Mouse (Mus musculus) testis, adult 2 months (tissue): Measurements from ENCODE around the gene Itga3. TPM values are rescaled to one million over a fixed set of nuclear protein-coding genes. Genes with fewer than 3 reads are reported as not detected.

Experiments
- H3K27ac ChIP-seq: fragments of 200-500 bp; 2 replicates; pipeline ENCODE4 v1.5.1; 2012; ENCODE audit warnings: low read depth, low read length; ENCODE audit not compliant: control insufficient read depth, insufficient read depth
- H3K27me3 ChIP-seq: fragments of 200-500 bp; 2 replicates; pipeline ENCODE4 v1.6.1; 2012; ENCODE audit warnings: mild to moderate bottlenecking, low read length, moderate library complexity; ENCODE audit not compliant: control insufficient read depth, insufficient read depth
- H3K36me3 ChIP-seq: fragments of 200-500 bp; 2 replicates; pipeline ENCODE4 v1.6.1; 2012; ENCODE audit warnings: mild to moderate bottlenecking, low read length; ENCODE audit not compliant: control insufficient read depth, insufficient read depth
- H3K4me1 ChIP-seq: fragments of 200-500 bp; 2 replicates; pipeline ENCODE4 v1.6.1; 2012; ENCODE audit warnings: low read length; ENCODE audit not compliant: control insufficient read depth, insufficient read depth
- H3K4me3 ChIP-seq: fragments of 200-500 bp; 2 replicates; pipeline ENCODE4 v1.5.1; 2012; ENCODE audit warnings: low read depth, mild to moderate bottlenecking, low read length, moderate library complexity, mixed read lengths; ENCODE audit not compliant: control insufficient read depth
- CTCF ChIP-seq: fragments of 200-500 bp; IDR thresholded peaks from 2 replicates; pipeline ENCODE4 v1.5.1; 2012; ENCODE audit warnings: low read depth, mild to moderate bottlenecking, inconsistent platforms, low read length, moderate library complexity; ENCODE audit not compliant: control insufficient read depth, insufficient read depth, insufficient replicate concordance
- POLR2A ChIP-seq: fragments of 200-500 bp; IDR thresholded peaks from 2 replicates; pipeline ENCODE4 v1.6.1; 2012; ENCODE audit warnings: low read depth, mild to moderate bottlenecking, inconsistent platforms, low read length, moderate library complexity; ENCODE audit not compliant: control insufficient read depth
- polyA plus RNA-seq: library from polyadenylated mRNA; depleted of rRNA; stranded (reverse); fragments of >200 nt; gene quantifications from 2 replicates; pipeline ENCODE4 v1.2.3, GENCODE M21; 2012

Itga3 gene
- polyA plus RNA-seq, 1 experiment, result 1.5 TPM

- Histone ChIP-seq H3K36me3 (no peaks in the 10 kb centered on the region), H3K27me3 (no peaks in the 10 kb centered on the region; the same call in 1 of the 2 replicates), H3K27ac (no peak overlapping the region), H3K4me3 (no peak overlapping the region), H3K4me1 (peaks cover 11% of the 10 kb centered on the region)
- no peak for TF ChIP-seq POLR2A
- peak; percentile 87 for TF ChIP-seq CTCF
These were observed 41.9 kb upstream of the Itga3 start for GRCm38 (mm10) chr11:95118505-95118904.

GRCm38 (mm10) chr11:95117030-95117429 is 40.4 kb upstream of the Itga3 start:
- Histone ChIP-seq H3K36me3 (no peaks in the 10 kb centered on the region), H3K4me3 (no peak overlapping the region), H3K4me1 (peaks cover 15% of the 10 kb centered on the region), H3K27ac (no peak overlapping the region), H3K27me3 (no peaks in the 10 kb centered on the region; the same call in 1 of the 2 replicates)
- no peak for TF ChIP-seq POLR2A
- TF ChIP-seq CTCF, result peak; percentile 95; the same call in 1 of the 2 replicates

- no peak for TF ChIP-seq POLR2A
- TF ChIP-seq CTCF, result no peak
- Histone ChIP-seq H3K36me3 (no peaks in the 10 kb centered on the region), H3K27me3 (no peaks in the 10 kb centered on the region), H3K27ac (no peak overlapping the region), H3K4me3 (no peak overlapping the region), H3K4me1 (peaks cover 9% of the 10 kb centered on the region)
These were observed 33.5 kb upstream of the Itga3 start for GRCm38 (mm10) chr11:95110081-95110480.

- no peaks in the 10 kb centered on the region for H3K27me3 ChIP-seq
- H3K27ac ChIP-seq, result no peak overlapping the region
- no peak overlapping the region for H3K4me3 ChIP-seq
- peaks cover 9% of the 10 kb centered on the region for H3K4me1 ChIP-seq
- TF ChIP-seq POLR2A (no peak), CTCF (no peak)
- no peaks in the 10 kb centered on the region for H3K36me3 ChIP-seq
These were observed 32.4 kb upstream of the Itga3 start for GRCm38 (mm10) chr11:95109000-95109399.

- Histone ChIP-seq H3K27ac (no peak overlapping the region), H3K4me1 (peaks cover 5% of the 10 kb centered on the region), H3K36me3 (no peaks in the 10 kb centered on the region), H3K4me3 (peak overlapping the region; percentile 36), H3K27me3 (no peaks in the 10 kb centered on the region)
- peak; percentile 97; the same call in 1 of the 2 replicates for TF ChIP-seq CTCF
- TF ChIP-seq POLR2A, result no peak
These were observed 30.0 kb upstream of the Itga3 start for GRCm38 (mm10) chr11:95106440-95107236.

GRCm38 (mm10) chr11:95105274-95105874 is 28.8 kb upstream of the Itga3 start:
- Histone ChIP-seq H3K4me3 (no peak overlapping the region), H3K4me1 (peaks cover 7% of the 10 kb centered on the region), H3K27me3 (no peaks in the 10 kb centered on the region), H3K27ac (no peak overlapping the region), H3K36me3 (no peaks in the 10 kb centered on the region)
- TF ChIP-seq POLR2A (no peak), CTCF (no peak)

- Histone ChIP-seq H3K4me3 (no peak overlapping the region), H3K27me3 (no peaks in the 10 kb centered on the region), H3K4me1 (peaks cover 7% of the 10 kb centered on the region), H3K36me3 (no peaks in the 10 kb centered on the region), H3K27ac (no peak overlapping the region)
- no peak for TF ChIP-seq CTCF
- TF ChIP-seq POLR2A, result no peak
These were observed 27.7 kb upstream of the Itga3 start for GRCm38 (mm10) chr11:95104266-95104665.
